Mouse (Mus musculus): ENCODE data around the gene Diras2.
"Not testable (repeated sequence)": the region's sequence is repeated elsewhere in the genome, so short reads cannot be mapped to it uniquely, and the experiment has no call there.

Gene Diras2

GRCm38 (mm10) chr13:52517021-52517420 lies 14.1 kb downstream of the Diras2 start:
- no peak for DNase-seq (ENCODE audit: low spot score)

GRCm38 (mm10) chr13:52516561-52516960 lies 14.5 kb downstream of the Diras2 start:
- no peak for DNase-seq (ENCODE audit: low spot score)

- DNase-seq (ENCODE audit: low spot score) = no peak
These were observed 15.0 kb downstream of the Diras2 start for GRCm38 (mm10) chr13:52516051-52516450.

- DNase-seq (ENCODE audit: low spot score) = no peak
These were observed 17.5 kb downstream of the Diras2 start for GRCm38 (mm10) chr13:52513554-52513953.

- DNase-seq (ENCODE audit: low spot score) = no peak
These were observed 18.7 kb downstream of the Diras2 start for GRCm38 (mm10) chr13:52512356-52512755.

GRCm38 (mm10) chr13:52510172-52510880 lies 20.8 kb downstream of the Diras2 start:
- DNase-seq (ENCODE audit: low spot score) = no peak

- DNase-seq (ENCODE audit: low spot score) = no peak
These were observed 23.4 kb downstream of the Diras2 start for GRCm38 (mm10) chr13:52507460-52508293.

GRCm38 (mm10) chr13:52506822-52507221 lies 24.3 kb downstream of the Diras2 start:
- DNase-seq (ENCODE audit: low spot score) = not testable (repeated sequence)

- not testable (repeated sequence) for DNase-seq (ENCODE audit: low spot score)
These were observed 25.3 kb downstream of the Diras2 start for GRCm38 (mm10) chr13:52505683-52506285.

GRCm38 (mm10) chr13:52501686-52502085 lies 29.4 kb downstream of the Diras2 start:
- DNase-seq (ENCODE audit: low spot score) = no peak

- DNase-seq (ENCODE audit: low spot score) = no peak
These were observed 34.0 kb downstream of the Diras2 start for GRCm38 (mm10) chr13:52497029-52497550.

- DNase-seq (ENCODE audit: low spot score) = no peak
These were observed 42.3 kb downstream of the Diras2 start for GRCm38 (mm10) chr13:52488821-52489220.

GRCm38 (mm10) chr13:52484064-52484463 lies 47.0 kb downstream of the Diras2 start:
- no peak for DNase-seq (ENCODE audit: low spot score)

- DNase-seq (ENCODE audit: low spot score) = no peak
These were observed 49.3 kb downstream of the Diras2 start for GRCm38 (mm10) chr13:52481786-52482185.

- DNase-seq (ENCODE audit: low spot score) = no peak
These were observed 51.9 kb downstream of the Diras2 start for GRCm38 (mm10) chr13:52479146-52479545.

GRCm38 (mm10) chr13:52476998-52477601 lies 54.0 kb downstream of the Diras2 start:
- no peak for DNase-seq (ENCODE audit: low spot score)

GRCm38 (mm10) chr13:52476222-52476621 lies 54.9 kb downstream of the Diras2 start:
- DNase-seq (ENCODE audit: low spot score) = no peak

- DNase-seq (ENCODE audit: low spot score) = no peak
These were observed 55.8 kb downstream of the Diras2 start for GRCm38 (mm10) chr13:52475264-52475663.

GRCm38 (mm10) chr13:52474807-52475206 lies 56.3 kb downstream of the Diras2 start:
- no peak for DNase-seq (ENCODE audit: low spot score)

GRCm38 (mm10) chr13:52469795-52470690 lies 61.0 kb downstream of the Diras2 start:
- peak; percentile 22 for DNase-seq (ENCODE audit: low spot score)

GRCm38 (mm10) chr13:52465141-52465540 lies 65.9 kb downstream of the Diras2 start:
- DNase-seq (ENCODE audit: low spot score) = no peak

Data from urinary bladder, postnatal 25 days (tissue).